Mouse (Mus musculus) embryonic stem cell, embryonic (primary cell): ENCODE measurements around the gene Abcb1b.
"Not testable (repeated sequence)": the region's sequence is repeated elsewhere in the genome, so short reads cannot be mapped to it uniquely, and the experiment has no call there.

Experiments used
- CTCF ChIA-PET, 4 experiments: fragments of 300-600 bp in 2 of 4; fragments of 350-600 bp in 2 of 4; sonication (Branson Sonifier 250); formaldehyde crosslinking; loops; one replicate each; lab custom pipeline; 2022; ENCODE audit warnings: inconsistent platforms in 2 of 4; lab: Charles Lee
- POLR2A ChIA-PET, 4 experiments: fragments of 300-600 bp in 2 of 4; fragments of 350-600 bp in 2 of 4; sonication (Branson Sonifier 250); formaldehyde crosslinking; loops; one replicate each; lab custom pipeline; 2022; ENCODE audit warnings: antibody characterized with exemption in 4 of 4, inconsistent platforms in 1 of 4; lab: Charles Lee

The Abcb1b gene

DNA sequence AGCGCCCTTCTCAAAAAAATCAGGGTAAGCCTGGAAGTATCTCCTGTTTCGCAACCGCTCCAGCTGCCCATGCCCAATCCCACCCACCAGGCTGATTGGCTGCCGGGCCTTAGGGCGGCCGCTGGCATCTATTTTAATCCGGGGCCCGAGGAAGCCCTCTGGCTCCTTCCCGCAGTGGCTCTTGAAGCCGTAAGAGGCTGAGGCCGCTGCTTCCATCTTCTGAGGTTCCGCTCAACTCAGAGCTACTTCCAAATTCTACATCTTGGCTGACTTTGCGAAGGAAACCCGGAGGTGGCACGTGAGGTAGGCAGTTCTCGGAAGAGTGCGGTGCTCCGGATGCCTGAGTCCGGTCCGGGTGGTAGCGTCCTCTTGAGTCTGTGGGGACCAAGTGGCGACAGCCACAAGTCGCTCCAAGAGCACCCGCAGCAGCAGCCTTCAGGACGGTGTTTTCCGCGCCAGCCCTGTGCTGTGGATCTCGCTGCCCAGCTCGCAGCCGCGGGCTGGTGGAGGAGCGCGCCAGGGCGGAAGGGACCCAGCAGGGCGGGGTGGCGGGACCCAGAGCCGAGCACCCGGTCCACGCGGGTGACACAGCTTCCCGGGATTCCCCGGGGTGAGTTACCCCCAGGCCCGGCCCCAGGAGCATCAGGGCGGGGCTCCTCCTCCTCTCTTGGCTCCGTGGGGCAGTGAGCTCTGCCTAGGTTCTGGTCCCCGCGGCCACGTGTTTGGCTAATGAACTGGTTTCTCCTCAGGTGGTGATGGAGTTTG lies at the start of gene Abcb1b:
Abcb1b (plus strand) TSS at position 161 of the 765 bp plus-strand sequence.
- CTCF ChIA-PET, result interaction anchor here in 1 of 4 experiments (1.0 kb wide), 1 partner anchor 42 kb away, joined by 4 read pairs; no protein-coding TSS in a partner anchor
- POLR2A ChIA-PET, result interaction anchor here (0.7 to 1.7 kb wide), 17 partner anchors 8 to 138 kb away, joined by 3 to 10 read pairs (median 4); partner anchors contain the start of gene Abcb1a (in 2 of the 4)

DNA sequence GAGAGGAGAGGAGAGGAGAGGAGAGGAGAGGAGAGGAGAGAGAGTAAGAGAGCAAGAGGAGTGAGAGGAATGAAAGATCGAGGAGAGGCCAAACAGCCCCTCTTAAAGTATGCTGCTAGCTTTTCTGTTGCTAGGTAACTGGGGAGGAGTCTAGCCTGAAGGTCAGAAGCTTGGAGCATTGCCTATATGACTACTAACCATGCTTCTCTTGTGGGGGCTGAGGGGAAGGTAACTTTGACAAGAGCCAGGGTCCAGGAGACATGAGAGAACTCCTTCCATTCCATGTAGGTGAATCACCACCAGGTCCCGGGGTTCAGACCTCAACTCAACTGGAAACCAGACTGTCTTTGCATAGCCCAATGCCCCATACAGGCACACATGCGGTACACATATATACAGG lies 25.1 kb upstream of the Abcb1b start:
- POLR2A ChIA-PET, result interaction anchor here in 1 of 4 experiments (0.8 kb wide), 1 partner anchor 60 kb away, joined by 3 read pairs; no protein-coding TSS in a partner anchor
- CTCF ChIA-PET, result interaction anchor here in 1 of 4 experiments (0.7 kb wide), 1 partner anchor 87 kb away, joined by 3 read pairs; no protein-coding TSS in a partner anchor

DNA sequence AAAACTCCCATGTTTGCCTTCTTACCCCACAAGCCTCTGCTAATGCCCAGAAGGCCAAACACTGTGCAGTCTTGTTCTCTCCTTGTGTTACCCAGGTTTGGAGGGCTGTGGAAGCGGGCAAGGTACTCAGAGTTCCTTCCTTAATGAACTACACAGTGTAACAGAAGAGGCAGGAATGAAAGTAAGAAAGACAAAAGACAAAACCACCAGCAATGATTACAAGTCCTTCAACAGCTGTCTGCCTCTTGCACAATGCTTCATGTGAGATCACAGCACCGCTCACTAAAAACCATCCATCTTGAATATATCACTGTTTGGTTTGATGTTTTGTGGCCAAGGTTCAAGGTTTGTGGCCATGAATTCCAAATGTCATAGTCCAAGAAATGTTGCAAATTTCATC lies 19.6 kb upstream of the Abcb1b start:
- CTCF ChIA-PET, result no interaction called here
- POLR2A ChIA-PET, result no interaction called here

DNA sequence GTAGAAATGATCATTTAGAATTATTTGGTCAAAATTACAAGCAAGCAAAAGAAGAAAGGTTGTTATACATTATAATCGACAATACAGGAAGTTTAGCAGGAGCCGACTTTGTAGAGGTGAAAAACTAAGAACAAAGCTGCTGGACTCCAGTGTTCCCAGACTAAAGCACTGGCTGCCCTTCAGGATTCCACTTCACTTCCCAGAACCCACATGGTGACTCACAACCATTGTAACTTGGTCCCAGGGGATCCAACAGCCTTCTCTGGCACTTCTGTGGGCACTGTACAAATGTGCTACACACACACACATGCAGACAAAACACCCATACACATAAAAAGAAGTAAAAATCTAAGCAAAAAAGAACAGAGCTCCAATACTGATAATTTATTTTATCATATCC lies 19.2 kb upstream of the Abcb1b start:
- CTCF ChIA-PET, result no interaction called here

DNA sequence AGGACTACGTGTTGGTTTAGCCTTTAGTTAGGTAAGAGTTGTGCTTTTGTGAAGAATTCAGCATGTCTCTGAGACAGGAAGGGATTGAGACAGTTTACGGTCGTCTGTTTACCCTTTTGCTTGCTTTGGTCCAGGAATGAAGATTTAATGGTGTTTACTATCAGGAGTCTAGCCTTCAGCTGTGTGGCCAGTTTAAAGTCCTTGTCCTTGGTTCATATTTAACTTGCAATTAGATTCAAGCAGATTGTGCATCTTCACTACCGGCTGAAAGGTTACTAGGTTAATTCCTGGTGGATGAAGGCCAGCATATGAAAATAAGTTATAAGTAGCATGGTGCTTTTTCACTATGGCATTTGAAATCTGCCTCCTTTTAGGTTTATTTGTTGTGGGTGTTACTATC lies 5.7 kb upstream of the Abcb1b start:
- ChIA-PET POLR2A (no interaction called here), CTCF (no interaction called here)

More for the DNA sequence above, 19.2 kb upstream of the Abcb1b start:
- POLR2A ChIA-PET, result no interaction called here

DNA sequence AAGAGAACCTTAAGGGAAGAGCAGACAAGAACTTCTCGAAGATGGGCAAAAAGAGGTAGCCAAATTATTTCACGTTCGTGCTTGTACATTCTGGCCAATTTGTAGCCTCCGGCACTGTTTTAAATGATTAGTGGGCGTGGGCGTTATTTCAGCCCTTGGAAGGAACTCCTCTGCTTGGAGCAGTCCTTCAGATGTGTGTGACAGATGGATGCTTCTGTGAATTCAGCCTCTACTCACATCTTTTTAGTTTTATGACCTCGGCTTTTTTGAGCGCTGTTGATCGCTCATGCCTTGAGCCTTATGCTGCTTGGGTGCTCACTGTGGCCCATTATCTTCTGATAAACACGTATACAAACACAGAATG lies 787 bp downstream of the Abcb1b start:
- POLR2A ChIA-PET, result interaction anchor here in 3 of 4 experiments (0.8 to 1.7 kb wide), 12 partner anchors 9 to 139 kb away, joined by 3 to 10 read pairs (median 4); partner anchors contain the start of gene Abcb1a (in 2 of the 3)
- CTCF ChIA-PET, result interaction anchor here in 1 of 4 experiments (1.0 kb wide), 1 partner anchor 42 kb away, joined by 4 read pairs; no protein-coding TSS in a partner anchor

DNA sequence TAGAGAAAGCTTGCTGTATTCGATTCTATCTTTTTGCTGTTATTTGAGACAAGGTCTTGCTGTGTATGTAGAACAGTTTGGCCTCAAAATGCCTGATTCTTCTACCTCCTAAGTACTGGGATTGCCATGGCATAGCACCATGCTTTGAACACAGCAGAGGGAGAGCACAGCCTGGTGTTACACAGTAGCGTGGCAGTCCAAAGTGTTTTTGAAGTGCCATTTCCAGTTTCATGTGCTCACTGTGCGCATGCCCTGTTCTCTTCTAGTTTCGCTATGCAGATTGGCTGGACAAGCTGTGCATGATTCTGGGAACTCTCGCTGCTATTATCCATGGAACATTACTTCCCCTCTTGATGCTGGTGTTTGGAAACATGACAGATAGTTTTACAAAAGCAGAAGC lies 7.8 kb downstream of the Abcb1b start:
- POLR2A ChIA-PET, result no interaction called here
- CTCF ChIA-PET, result no interaction called here

DNA sequence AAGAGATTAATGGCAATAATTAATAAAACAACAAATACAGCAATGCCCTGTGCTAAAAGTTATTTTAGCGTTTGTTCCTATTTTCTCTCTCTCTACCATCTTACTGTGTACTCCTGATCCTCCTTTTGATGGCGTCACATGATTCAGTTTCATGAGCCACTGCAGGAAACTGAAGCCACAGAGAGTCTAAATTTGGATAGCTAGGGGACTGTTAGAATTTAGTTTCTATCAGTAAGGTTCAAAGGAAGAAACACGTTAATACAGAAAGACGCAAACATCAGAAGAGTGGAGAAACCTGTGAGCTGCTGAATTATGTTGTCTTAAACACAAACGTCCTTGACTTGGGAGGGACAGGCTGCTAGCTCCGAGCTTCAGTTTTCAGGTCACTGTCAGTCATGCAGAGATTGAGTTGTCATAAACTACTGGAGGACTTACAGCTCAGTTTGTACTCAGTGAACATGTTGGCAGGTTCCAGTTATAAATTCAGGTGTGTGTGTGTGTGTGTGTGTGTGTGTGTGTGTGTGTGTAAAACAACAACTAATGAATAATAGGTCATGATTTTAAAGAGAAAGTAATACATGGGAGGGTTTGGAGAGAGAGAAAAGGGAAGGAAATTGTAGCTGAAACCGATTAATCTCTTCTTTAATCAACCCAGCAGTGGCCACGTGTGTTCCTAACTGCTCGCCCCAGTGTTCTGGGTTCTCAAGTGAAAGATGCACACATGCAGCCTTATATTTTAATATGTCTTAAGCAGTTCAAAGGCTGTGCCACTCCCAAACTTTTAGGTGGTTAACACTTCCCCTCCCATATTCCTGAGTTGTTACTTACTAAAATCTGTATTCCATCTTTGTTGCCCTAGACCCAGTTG lies 9.4 kb downstream of the Abcb1b start:
- ChIA-PET CTCF (interaction anchor here in 1 of 4 experiments (0.6 kb wide), 1 partner anchor 134 kb away, joined by 3 read pairs; no protein-coding TSS in a partner anchor), POLR2A (interaction anchor here in 2 of 4 experiments (0.6 to 1.1 kb wide), 2 partner anchors 9 to 79 kb away, joined by 4 read pairs; partner anchors contain the start of gene Abcb1b (in 1 of the 2))

DNA sequence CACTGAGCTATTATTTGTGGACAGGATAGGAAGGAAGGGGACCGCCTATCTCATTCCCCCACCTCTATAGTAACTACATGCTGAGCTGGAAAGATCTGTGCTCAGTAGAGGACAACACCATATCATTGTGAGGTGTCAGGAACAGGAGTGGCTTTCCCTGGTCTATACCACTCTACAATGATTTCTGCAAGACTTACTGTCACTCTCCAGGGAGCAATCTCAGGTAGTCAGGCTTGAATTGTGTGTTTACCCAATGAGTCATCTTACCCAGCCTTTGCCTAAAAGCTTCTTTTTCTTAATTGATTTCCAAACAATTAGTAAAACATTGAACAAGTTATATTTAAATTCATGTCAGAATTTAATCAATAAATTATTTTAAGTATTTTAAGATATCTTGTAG lies 15.9 kb downstream of the Abcb1b start:
- ChIA-PET CTCF (interaction anchor here in 1 of 4 experiments (1.4 kb wide), 1 partner anchor 27 kb away, joined by 4 read pairs; no protein-coding TSS in a partner anchor), POLR2A (interaction anchor here in 1 of 4 experiments (0.6 kb wide), 1 partner anchor 99 kb away, joined by 4 read pairs; no protein-coding TSS in a partner anchor)

DNA sequence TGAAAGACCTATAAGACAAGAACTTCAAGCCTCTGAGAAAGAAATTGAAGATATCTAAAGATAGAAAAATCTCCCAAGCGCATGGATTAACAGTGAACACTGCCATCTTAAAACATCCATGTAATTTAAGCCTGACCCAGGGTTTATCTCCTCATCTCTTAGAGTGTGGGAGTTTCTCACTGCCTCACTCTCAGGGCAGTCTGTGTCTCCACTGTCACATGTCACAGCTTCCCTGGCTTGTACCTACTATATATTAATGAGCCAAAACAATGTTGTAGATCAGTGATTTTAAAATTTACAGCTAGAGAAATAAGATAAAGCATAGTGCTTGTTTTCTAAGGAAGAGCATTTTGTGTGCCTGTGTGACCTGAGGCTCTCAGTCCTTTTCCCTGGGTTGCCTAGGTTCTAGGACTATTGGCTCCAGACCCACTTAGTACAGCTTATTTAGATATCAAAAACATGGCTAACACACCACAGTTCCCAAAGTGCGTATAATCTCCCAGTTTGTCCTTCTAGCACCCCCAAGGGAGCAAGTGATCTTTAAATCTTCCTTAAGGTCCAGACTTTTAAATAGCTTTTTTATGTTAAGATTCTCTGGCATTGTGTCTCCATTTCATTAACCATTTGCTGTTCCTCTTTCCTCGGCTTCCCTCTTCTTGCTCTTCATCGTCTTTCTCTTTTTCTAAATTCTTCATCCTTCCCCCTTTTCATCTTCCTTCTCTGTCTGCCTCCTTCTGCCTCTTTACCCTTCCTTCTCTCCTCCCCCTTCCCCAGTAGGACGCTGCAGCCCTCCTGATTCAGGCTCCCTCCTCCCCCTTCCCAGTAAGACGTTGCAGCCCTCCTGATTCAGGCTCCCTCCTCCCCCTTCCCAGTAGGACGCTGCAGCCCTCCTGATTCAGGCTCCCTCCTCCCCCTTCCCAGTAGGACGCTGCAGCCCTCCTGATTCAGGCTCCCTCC lies 22.0 kb downstream of the Abcb1b start:
- ChIA-PET CTCF (no interaction called here), POLR2A (interaction anchor here in 2 of 4 experiments (1.1 to 1.3 kb wide), 4 partner anchors 21 to 97 kb away, joined by 3 to 4 read pairs (median 3); partner anchors contain the start of gene Abcb1b (in 2 of the 2))

DNA sequence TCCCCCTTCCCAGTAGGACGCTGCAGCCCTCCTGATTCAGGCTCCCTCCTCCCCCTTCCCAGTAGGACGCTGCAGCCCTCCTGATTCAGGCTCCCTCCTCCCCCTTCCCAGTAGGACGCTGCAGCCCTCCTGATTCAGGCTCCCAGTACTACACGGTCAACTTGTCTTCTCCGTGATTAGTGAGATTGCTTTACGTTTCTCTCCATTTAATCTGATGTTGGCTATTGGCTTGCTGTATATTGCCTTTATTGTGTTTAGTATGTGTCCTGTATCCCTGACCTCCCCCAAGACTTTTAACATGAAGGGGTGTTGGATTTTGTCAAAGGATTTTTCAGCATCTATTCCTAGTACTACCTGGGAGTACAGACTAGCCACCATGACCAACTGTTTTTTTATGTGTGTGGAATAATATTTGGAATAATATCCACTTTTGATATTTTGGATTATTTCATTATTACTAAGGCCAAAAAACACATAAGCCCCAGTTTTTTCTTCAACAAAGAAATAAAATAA lies 22.7 kb downstream of the Abcb1b start:
- POLR2A ChIA-PET, result interaction anchor here in 2 of 4 experiments (1.1 to 1.3 kb wide), 3 partner anchors 20 to 23 kb away, joined by 3 to 4 read pairs (median 3); partner anchors contain the start of gene Abcb1b (in 2 of the 2)
- CTCF ChIA-PET, result not testable (repeated sequence)

DNA sequence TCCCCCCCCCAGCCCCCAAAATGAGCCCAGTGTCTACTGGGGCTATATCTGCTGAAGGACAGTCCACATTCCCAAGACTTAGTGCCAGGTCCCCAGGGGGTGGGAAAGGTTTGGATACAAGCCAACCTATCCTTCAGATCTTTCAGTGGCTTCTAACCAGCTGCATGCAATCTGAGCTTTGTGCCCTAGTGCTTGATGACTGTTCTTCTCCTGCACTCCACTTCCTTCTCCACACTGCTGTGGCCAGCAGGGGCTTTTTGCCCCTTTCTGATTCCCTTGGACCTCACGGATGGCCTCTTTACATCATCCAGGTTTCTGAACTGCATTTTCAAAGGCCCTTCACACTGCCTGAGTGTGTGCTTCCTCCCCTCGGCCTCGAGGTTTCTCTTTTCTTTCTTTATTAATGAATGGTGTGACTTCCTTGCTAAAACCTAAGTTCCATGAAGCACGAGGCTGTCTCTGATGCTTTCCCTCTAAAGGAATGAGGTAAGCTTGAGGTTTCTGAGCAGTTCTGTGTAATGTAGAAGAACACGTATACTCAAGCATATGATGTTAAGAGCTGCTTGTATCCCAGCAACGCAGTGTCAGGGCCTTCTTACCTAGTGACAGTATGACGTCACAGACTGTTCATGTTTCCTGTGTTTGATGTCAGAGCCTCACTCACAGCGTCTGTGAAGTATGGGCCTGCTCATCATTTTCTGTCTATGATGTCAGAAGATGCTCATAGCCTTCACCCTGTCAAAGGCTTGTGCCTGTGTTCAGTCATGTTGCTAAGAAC lies 40.9 kb downstream of the Abcb1b start:
- ChIA-PET CTCF (no interaction called here), POLR2A (interaction anchor here in 2 of 4 experiments (0.8 to 1.7 kb wide), 5 partner anchors 9 to 216 kb away, joined by 3 to 6 read pairs (median 4); partner anchors contain the start of gene Rundc3b (in 1 of the 2))

DNA sequence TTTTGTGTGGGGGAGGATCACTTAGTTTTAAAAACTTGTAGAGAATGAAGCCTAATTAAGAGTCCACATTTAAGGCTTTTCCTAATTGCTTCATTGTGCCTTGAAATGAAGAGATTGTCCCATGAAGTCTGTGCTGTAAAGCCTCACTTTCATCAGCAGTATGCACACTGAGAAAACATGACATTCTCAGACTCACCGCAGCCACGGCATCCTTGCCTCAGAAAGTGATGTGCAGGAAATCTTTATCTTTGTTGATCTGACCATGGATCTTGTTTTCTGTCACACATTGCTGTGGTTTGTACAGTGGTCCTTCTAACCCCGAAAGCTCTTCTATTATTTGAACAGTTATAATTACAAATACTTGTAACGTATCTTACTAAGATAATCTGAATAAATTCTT lies 41.7 kb downstream of the Abcb1b start:
- CTCF ChIA-PET, result no interaction called here

DNA sequence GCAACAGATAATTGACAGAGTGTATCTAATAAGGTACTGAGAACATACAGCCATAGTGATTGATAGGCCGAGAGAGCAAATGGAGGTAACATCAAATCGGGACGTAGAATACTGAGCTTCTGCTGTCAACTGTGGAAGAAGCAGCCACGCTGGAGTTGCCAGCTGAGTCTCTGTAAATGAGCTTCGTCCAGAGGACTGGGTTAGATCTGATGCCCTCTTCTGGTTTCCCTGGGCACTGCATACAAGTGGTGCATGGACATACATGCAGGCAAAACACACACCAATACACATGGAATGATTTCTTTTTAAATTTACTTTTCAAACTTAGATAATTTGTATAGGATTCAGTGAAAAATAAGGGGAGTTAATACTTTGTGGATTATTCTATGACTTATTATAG lies 42.9 kb downstream of the Abcb1b start:
- ChIA-PET CTCF (interaction anchor here in 3 of 4 experiments (0.6 to 1.2 kb wide), 11 partner anchors 9 to 432 kb away, joined by 3 to 6 read pairs (median 4); partner anchors contain the start of genes Abcb1b (in 1 of the 3) and Abcb4 (in 1 of the 3)), POLR2A (interaction anchor here (0.5 to 1.4 kb wide), 11 partner anchors 10 to 363 kb away, joined by 3 to 11 read pairs (median 3); partner anchors contain the start of gene Abcb1b (in 3 of the 4))

More for the DNA sequence above, 41.7 kb downstream of the Abcb1b start:
- POLR2A ChIA-PET, result interaction anchor here in 1 of 4 experiments (0.8 to 1.4 kb wide), 2 partner anchors 11 to 14 kb away, joined by 3 to 4 read pairs; no protein-coding TSS in a partner anchor

DNA sequence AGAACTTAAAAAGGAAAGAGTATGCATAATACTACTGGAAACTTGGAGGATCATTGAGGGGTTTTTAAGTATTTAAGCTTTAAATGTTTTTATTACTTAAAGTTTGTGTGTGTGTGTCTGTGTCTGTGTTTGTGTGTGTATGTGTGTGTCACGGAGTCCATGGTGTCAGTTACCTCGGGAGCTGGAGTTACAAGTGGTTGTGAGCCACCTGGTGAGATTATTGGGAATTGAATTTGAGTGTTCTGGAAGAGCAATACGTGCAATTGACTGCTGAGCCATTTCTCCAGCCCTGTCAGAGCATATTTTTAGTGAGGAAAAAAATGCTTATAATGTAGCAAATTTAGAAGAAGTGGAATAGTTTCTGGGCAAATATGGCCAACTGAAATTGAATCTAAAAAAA lies 44.9 kb downstream of the Abcb1b start:
- ChIA-PET CTCF (interaction anchor here in 2 of 4 experiments (0.6 to 0.7 kb wide), 2 partner anchors 10 to 216 kb away, joined by 3 to 7 read pairs; no protein-coding TSS in a partner anchor), POLR2A (interaction anchor here in 1 of 4 experiments (0.7 to 1.4 kb wide), 3 partner anchors 9 to 45 kb away, joined by 3 read pairs; partner anchors contain the start of gene Abcb1b)
